8 mouse cellular contexts compared by ENCODE assay signal in genomic region chr7:13044254-13044625, GRCm38 (mm10). TPM values are rescaled to one million over a fixed set of nuclear protein-coding genes. Genes with fewer than 3 reads are reported as not detected.
DNase-seq lines count a peak whose midpoint lies in the region; ATAC-seq and TF ChIP-seq lines count a peak whose summit lies in the region.

No protein-coding gene starts in this region.

- H3K27me3 ChIP-seq in neural tube, embryonic 11.5 days (ENCODE audit: control insufficient read depth, insufficient read depth, low read length) = peaks cover 38% of the 10 kb centered on the region
- peaks cover 31% of the 10 kb centered on the region for H3K27me3 ChIP-seq in limb, embryonic 14.5 days (ENCODE audit: control insufficient read depth, insufficient read depth, low read length)
- peaks cover 40% of the 10 kb centered on the region for H3K27me3 ChIP-seq in stomach, embryonic 15.5 days (replicated peaks)

- no peaks in the 10 kb centered on the region for H3K36me3 ChIP-seq in neural tube, embryonic 11.5 days (ENCODE audit: control insufficient read depth, insufficient read depth, low read length)
- H3K36me3 ChIP-seq in limb, embryonic 14.5 days (ENCODE audit: control insufficient read depth, insufficient read depth, low read length) = no peaks in the 10 kb centered on the region
- H3K36me3 ChIP-seq in stomach, embryonic 15.5 days = no peaks in the 10 kb centered on the region

- peak overlapping the region; percentile 63 for H3K9ac ChIP-seq in neural tube, embryonic 11.5 days (ENCODE audit: low read length)
- peak overlapping the region; percentile 69 for H3K9ac ChIP-seq in limb, embryonic 14.5 days (ENCODE audit: low read depth, low read length, severe bottlenecking)
- H3K9ac ChIP-seq in stomach, embryonic 15.5 days = peak overlapping the region; percentile 24; the same call in 1 of the 2 replicates

- H3K4me1 ChIP-seq in neural tube, embryonic 11.5 days (ENCODE audit: control insufficient read depth, insufficient read depth, low read length) = peaks cover 8% of the 10 kb centered on the region
- peaks cover 11% of the 10 kb centered on the region for H3K4me1 ChIP-seq in limb, embryonic 14.5 days (ENCODE audit: control insufficient read depth, insufficient read depth, low read length)
- peaks cover 14% of the 10 kb centered on the region for H3K4me1 ChIP-seq in stomach, embryonic 15.5 days

- H3K27ac ChIP-seq in gastrocnemius, adult 2 months = no peak overlapping the region
- no peak overlapping the region for H3K27ac ChIP-seq in neural tube, embryonic 11.5 days (ENCODE audit: low read depth, low read length)
- no peak overlapping the region for H3K27ac ChIP-seq in limb, embryonic 14.5 days (replicated peaks; ENCODE audit: low read depth, low read length)
- H3K27ac ChIP-seq in stomach, embryonic 15.5 days = no peak overlapping the region

- no peak for DNase-seq in gastrocnemius, adult 2 months
- no peak for DNase-seq in gastrocnemius, postnatal 14 days
- DNase-seq in neural tube, embryonic 11.5 days (ENCODE audit: low spot score) = no peak
- DNase-seq in neural tube, embryonic 10.5 days (ENCODE audit: extremely low spot score, low spot score) = no peak
- no peak for DNase-seq in limb, embryonic 14.5 days (ENCODE audit: low spot score)
- DNase-seq in gastrocnemius, postnatal 25 days = no peak
- DNase-seq in layer of hippocampus, adult 11-12 months (ENCODE audit: low spot score) = no peak

- no peaks in the 10 kb centered on the region; the same call in 1 of the 2 replicates for H3K9me3 ChIP-seq in neural tube, embryonic 11.5 days (ENCODE audit: control insufficient read depth, low read length)
- H3K9me3 ChIP-seq in limb, embryonic 14.5 days (ENCODE audit: control insufficient read depth, low read length) = no peaks in the 10 kb centered on the region
- H3K9me3 ChIP-seq in stomach, embryonic 15.5 days = no peaks in the 10 kb centered on the region

- TF ChIP-seq CTCF in gastrocnemius, adult 2 months (IDR thresholded peaks at IDR 0.05) = no peak

- H3K4me2 ChIP-seq in neural tube, embryonic 11.5 days (ENCODE audit: low read depth) = peak overlapping the region; percentile 80
- peak overlapping the region; percentile 95 for H3K4me2 ChIP-seq in limb, embryonic 14.5 days (replicated peaks; ENCODE audit: low read depth, low read length, severe bottlenecking)
- peak overlapping the region; percentile 98 for H3K4me2 ChIP-seq in stomach, embryonic 15.5 days

- ATAC-seq in neural tube, embryonic 11.5 days (ENCODE audit: insufficient read depth, low FRiP score, low TSS enrichment) = peak; percentile 11; the same call in 1 of the 2 replicates
- no peak for ATAC-seq in limb, embryonic 14.5 days (ENCODE audit: low FRiP score, low read depth)
- ATAC-seq in stomach, embryonic 15.5 days (ENCODE audit: insufficient read depth, low FRiP score, low read depth) = no peak

- intact Hi-C loops in gastrocnemius, adult 2 months (cut with DNase I) = no loop called here
- intact Hi-C loops in gastrocnemius, postnatal 14 days (cut with DNase I; ENCODE audit: low total_unique reads) = no loop called here

- no peak for TF ChIP-seq POLR2A in limb, embryonic 14.5 days (IDR thresholded peaks at IDR 0.05; ENCODE audit: borderline replicate concordance, extremely low read depth, insufficient read depth, insufficient read length)

- WGBS in neural tube, embryonic 11.5 days = 3% methylated on average over 23 of the region's 23 CpGs
- WGBS in limb, embryonic 14.5 days = 4% methylated on average over 19 of the region's 23 CpGs
- 6% methylated on average over 23 of the region's 23 CpGs for WGBS in stomach, embryonic 15.5 days

- H3K4me3 ChIP-seq in gastrocnemius, adult 2 months = peak overlapping the region; percentile 59
- H3K4me3 ChIP-seq in neural tube, embryonic 11.5 days (ENCODE audit: low read depth, low read length) = peak overlapping the region; percentile 43
- peak overlapping the region; percentile 45 for H3K4me3 ChIP-seq in limb, embryonic 14.5 days (replicated peaks; ENCODE audit: low read length)
- H3K4me3 ChIP-seq in stomach, embryonic 15.5 days (replicated peaks) = peak overlapping the region; percentile 47

RNA-seq across cellular contexts. Expression of gene Ube2m, which starts 6.2 kb away (rescaled TPM):
- total RNA-seq in gastrocnemius, adult 2 months (2021) = 100 to 1,000 TPM; 136 to 146 TPM
- 100 to 1,000 TPM; 141 to 149 TPM for total RNA-seq in gastrocnemius, postnatal 14 days (2021)
- 189 and 194 TPM in 2 replicates for polyA plus RNA-seq in neural tube, embryonic 11.5 days (2014; fragmentation: Nextera tagmentation; extraction: Ambion mirVana)
- polyA plus RNA-seq in limb, embryonic 14.5 days (2012; rRNA removed) = 294 and 308 TPM in 2 replicates
- polyA plus RNA-seq in limb, embryonic 14.5 days (2014; fragmentation: Nextera tagmentation; extraction: Ambion mirVana) = 159 and 165 TPM in 2 replicates
- 105 and 107 TPM in 2 replicates for polyA plus RNA-seq in stomach, embryonic 15.5 days (2015; fragmentation: Nextera tagmentation; extraction: Ambion mirVana)
- total RNA-seq in gastrocnemius, postnatal 25 days (2021) = 100 to 1,000 TPM; 132 to 138 TPM

RNA-seq across cellular contexts. Expression of gene Chmp2a, which starts 9.6 kb away (rescaled TPM):
- 100 to 1,000 TPM in 1 of 2 experiments, 10 to 100 TPM in 1; 76.2 to 106 TPM for total RNA-seq in gastrocnemius, adult 2 months (2021)
- total RNA-seq in gastrocnemius, postnatal 14 days (2021) = 100 to 1,000 TPM in 1 of 2 experiments, 10 to 100 TPM in 1; 95.6 to 103 TPM
- polyA plus RNA-seq in neural tube, embryonic 11.5 days (2014; fragmentation: Nextera tagmentation; extraction: Ambion mirVana) = 120 and 126 TPM in 2 replicates
- polyA plus RNA-seq in limb, embryonic 14.5 days (2012; rRNA removed) = 97.3 and 151 TPM in 2 replicates
- polyA plus RNA-seq in limb, embryonic 14.5 days (2014; fragmentation: Nextera tagmentation; extraction: Ambion mirVana) = 164 TPM in 2 replicates
- 161 and 167 TPM in 2 replicates for polyA plus RNA-seq in stomach, embryonic 15.5 days (2015; fragmentation: Nextera tagmentation; extraction: Ambion mirVana)
- total RNA-seq in gastrocnemius, postnatal 25 days (2021) = 10 to 100 TPM; 76.1 to 89.9 TPM

RNA-seq across cellular contexts. Expression of gene Mzf1, which starts 10.3 kb away (rescaled TPM):
- under 1 TPM; 0.51 to 0.92 TPM for total RNA-seq in gastrocnemius, adult 2 months (2021)
- total RNA-seq in gastrocnemius, postnatal 14 days (2021) = under 1 TPM; 0.80 to 0.98 TPM
- polyA plus RNA-seq in neural tube, embryonic 11.5 days (2014; fragmentation: Nextera tagmentation; extraction: Ambion mirVana) = 1.7 and 2.2 TPM in 2 replicates
- 5.3 and 7.1 TPM in 2 replicates for polyA plus RNA-seq in limb, embryonic 14.5 days (2012; rRNA removed)
- 1.9 and 2.5 TPM in 2 replicates for polyA plus RNA-seq in limb, embryonic 14.5 days (2014; fragmentation: Nextera tagmentation; extraction: Ambion mirVana)
- polyA plus RNA-seq in stomach, embryonic 15.5 days (2015; fragmentation: Nextera tagmentation; extraction: Ambion mirVana) = 2.7 and 3.0 TPM in 2 replicates
- total RNA-seq in gastrocnemius, postnatal 25 days (2021) = under 1 TPM; 0.54 to 0.75 TPM

RNA-seq across cellular contexts. Expression of gene Zbtb45, which starts 34.4 kb away (rescaled TPM):
- total RNA-seq in gastrocnemius, adult 2 months (2021) = 1 to 10 TPM; 3.3 to 4.4 TPM
- 1 to 10 TPM; 4.7 to 5.1 TPM for total RNA-seq in gastrocnemius, postnatal 14 days (2021)
- polyA plus RNA-seq in neural tube, embryonic 11.5 days (2014; fragmentation: Nextera tagmentation; extraction: Ambion mirVana) = 30.7 and 33.5 TPM in 2 replicates
- polyA plus RNA-seq in limb, embryonic 14.5 days (2012; rRNA removed) = 29.3 and 46.7 TPM in 2 replicates
- polyA plus RNA-seq in limb, embryonic 14.5 days (2014; fragmentation: Nextera tagmentation; extraction: Ambion mirVana) = 25.5 and 25.8 TPM in 2 replicates
- 20.4 and 21.9 TPM in 2 replicates for polyA plus RNA-seq in stomach, embryonic 15.5 days (2015; fragmentation: Nextera tagmentation; extraction: Ambion mirVana)
- 1 to 10 TPM; 2.7 to 4.9 TPM for total RNA-seq in gastrocnemius, postnatal 25 days (2021)

RNA-seq across cellular contexts. Expression of gene Trim28, which starts 45.3 kb away (rescaled TPM):
- total RNA-seq in gastrocnemius, adult 2 months (2021) = 10 to 100 TPM; 71.3 to 71.5 TPM
- total RNA-seq in gastrocnemius, postnatal 14 days (2021) = 10 to 100 TPM; 67.0 to 85.9 TPM
- polyA plus RNA-seq in neural tube, embryonic 11.5 days (2014; fragmentation: Nextera tagmentation; extraction: Ambion mirVana) = 512 and 523 TPM in 2 replicates
- 610 and 816 TPM in 2 replicates for polyA plus RNA-seq in limb, embryonic 14.5 days (2012; rRNA removed)
- polyA plus RNA-seq in limb, embryonic 14.5 days (2014; fragmentation: Nextera tagmentation; extraction: Ambion mirVana) = 408 and 456 TPM in 2 replicates
- polyA plus RNA-seq in stomach, embryonic 15.5 days (2015; fragmentation: Nextera tagmentation; extraction: Ambion mirVana) = 216 and 252 TPM in 2 replicates
- total RNA-seq in gastrocnemius, postnatal 25 days (2021) = 10 to 100 TPM; 59.1 to 60.7 TPM
